Mouse (Mus musculus): ENCODE results near the gene Gm48552.

Gm48552 gene

GRCm38 (mm10) chr10:81388505-81389055 is at the start of gene Gm48552:
Gene Gm48552 (plus strand): TSS chr10:81389005.
- DNase-seq (ENCODE audit: low spot score in 2 of 2) = no peak

DNA sequence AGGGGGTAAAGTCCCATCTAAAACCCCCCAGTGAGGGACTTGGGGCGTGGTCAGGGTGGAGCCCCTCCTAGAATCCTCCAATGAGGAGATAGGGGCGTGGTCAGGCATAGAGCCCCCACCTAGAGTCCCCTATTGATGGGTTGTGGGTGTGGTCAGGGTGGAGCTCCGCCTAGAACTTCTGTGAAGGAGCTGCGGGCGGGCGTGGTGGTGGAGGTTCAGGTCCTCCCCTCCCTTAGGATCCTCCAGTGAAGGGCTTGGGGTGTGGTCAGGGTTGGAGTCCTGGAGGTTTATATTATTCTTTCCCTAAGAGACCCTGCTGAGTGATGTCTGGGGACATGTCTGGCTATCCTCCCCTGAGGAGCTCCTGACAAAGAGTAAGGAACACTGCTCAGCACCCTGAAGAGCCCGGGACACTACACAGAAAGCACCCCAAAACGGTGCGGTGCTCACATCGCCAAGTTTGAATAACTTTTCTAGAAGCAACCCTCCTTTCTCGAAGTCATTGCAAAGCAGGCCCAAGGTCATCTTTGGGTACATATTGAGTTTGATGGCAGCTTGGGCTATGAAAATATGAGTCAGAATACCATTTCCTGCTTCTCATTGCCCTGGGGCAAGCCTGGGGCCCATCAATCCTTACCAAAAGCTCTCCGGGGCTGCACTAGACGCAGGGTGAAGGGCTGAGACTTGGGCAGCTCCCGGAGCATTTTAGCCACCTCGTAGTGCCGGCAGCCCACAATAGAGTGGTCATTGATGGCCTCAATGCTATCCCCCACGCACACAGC is 48.1 kb upstream of the Gm48552 start:
- no peak for DNase-seq (ENCODE audit: low spot score in 2 of 2)

DNA sequence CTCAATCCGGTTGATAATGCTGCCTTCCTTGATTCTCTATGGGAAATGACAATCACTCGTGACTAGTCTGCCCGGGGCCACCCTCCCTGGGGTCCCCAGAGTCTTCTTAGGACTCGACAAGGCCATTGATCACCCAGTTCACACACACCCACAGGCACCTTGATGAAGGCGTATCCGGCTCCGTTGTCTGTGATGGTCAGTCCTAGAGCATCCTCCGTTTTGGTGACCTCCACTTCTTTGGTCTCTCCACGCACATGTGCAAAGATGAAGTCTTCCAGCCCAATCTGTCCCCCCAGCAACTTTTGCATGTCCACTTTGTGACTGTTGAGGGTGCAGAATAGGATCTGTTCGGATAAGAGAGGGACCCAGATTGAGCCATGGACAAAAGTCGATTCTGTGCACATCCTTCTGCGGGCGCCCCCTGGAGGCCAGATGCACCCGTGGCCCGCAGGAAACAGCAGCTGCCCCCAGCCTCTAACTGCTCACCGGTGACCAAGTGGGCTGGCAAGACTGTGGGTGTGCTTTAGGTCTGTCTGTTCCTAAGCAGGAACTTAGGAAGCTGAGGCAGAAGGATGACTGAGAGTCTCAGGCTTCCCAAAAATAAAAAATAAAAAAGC is 47.4 kb upstream of the Gm48552 start:
- peak in 1 of 2 experiments; percentile 71 for DNase-seq (ENCODE audit: low spot score in 2 of 2)

DNA sequence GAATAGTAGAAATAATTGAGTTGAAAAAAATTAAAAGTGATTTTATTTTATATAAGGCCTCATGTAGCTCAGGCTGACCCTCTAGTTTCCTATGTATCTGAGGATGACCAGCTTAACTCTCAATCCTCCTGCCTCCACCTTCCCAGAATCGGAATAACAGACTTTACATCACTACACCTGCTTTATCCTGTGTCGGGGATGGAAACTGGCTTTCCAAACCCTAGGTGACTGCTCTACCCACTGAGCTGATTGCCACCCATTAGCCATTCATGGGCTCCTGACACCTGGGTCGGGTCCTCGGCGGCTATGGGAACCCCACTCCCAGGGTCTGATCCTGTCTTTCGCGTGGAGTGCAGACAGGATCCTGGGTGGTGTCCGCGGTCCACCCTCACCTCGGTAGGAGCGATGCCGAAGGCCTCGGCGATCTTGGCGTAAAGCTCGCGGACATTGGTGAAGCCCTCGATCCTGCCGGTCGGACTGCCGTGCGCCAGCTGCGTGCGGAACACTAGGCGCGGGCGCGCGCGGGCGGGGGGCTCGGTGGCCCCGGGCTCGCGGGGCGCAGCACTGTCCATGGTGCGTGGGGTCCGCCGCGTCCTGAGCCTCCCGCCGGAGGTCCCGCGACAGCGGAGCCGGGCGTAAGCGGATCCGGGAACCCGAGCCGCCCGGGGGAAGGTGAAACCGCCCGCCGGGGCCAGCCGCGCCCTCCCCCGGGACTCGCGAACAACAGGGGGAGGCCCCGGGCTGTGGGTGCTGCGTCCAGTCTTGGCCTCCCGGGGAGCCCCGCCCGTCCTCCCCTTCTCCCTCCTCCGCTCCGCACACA is 45.9 kb upstream of the Gm48552 start, which contains the start of gene Gipc3:
Gipc3 (minus strand) TSS at position 581 of the 820 bp plus-strand sequence.
- no peak for DNase-seq (ENCODE audit: low spot score in 2 of 2)

DNA sequence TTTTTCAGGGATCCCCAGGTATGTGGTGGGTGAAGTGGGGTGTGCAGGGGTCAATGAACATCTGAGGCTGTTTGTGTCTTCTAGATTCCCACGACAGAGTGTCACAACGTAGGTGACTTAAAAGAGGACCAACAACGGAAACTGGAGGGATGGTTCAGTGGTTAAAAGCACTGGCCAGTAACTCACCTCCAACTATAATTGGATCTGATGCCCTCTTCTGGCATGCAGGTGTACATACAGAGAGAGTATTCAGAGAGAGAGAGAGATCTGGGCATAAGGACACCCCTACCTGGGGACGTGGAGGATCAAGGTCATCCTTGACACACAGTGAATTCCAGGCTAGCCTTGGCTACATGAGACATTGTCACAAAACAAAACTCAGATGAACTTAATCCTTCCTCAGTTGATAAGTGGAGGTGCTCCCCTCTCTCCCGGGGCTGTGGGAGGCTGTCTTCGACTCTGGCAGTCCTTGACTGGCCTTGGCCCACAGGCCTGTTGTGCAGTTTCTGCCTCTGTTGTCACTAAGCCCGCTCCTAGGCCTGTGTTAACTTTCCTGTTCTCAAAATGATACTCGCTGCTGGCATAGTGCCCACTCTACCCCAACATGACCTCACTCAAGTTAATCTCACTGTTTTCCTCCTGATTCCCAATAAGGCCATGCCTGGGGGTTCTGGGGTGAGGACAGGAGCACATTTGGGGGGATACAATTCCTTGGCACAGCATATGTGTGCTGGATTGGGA is 44.2 kb upstream of the Gm48552 start:
- DNase-seq (ENCODE audit: low spot score in 2 of 2) = peak; percentile 21 to 47

- no peak for DNase-seq (ENCODE audit: low spot score in 2 of 2)
Measured at GRCm38 (mm10) chr10:81345162-81345534, 43.7 kb upstream of the Gm48552 start.

- peak; percentile 44 to 59 for DNase-seq (ENCODE audit: low spot score in 2 of 2)
Measured at GRCm38 (mm10) chr10:81346453-81347067, 42.2 kb upstream of the Gm48552 start.

DNA sequence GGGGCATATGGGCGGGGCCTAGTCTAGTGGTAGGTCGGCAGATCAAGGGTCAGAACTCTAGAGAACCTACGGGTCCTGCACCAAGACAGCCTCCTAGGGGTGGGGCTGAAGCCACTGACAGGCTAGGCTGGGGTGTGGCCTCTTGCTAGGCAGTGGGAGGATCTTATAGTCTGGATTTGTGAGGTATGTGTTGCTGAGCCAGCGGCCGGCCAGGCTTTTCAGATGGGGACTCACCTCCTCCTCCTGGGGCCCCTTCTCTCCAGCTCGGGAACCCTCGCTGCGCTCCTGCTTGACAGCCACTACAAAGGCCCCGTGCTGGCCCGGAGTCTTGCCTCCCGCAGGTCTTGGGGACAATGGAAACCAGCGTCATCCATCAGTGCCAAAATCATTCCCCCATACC is 39.7 kb upstream of the Gm48552 start:
- no peak for DNase-seq (ENCODE audit: low spot score in 2 of 2)

- no peak for DNase-seq (ENCODE audit: low spot score in 2 of 2)
Measured at GRCm38 (mm10) chr10:81349961-81350350, 38.8 kb upstream of the Gm48552 start.

- peak; percentile 98 to 99 for DNase-seq (ENCODE audit: low spot score in 2 of 2)
Measured at GRCm38 (mm10) chr10:81350351-81351063, 38.3 kb upstream of the Gm48552 start, which contains the start of gene Hmg20b. Gene Hmg20b (minus strand): TSS chr10:81350480.

DNA sequence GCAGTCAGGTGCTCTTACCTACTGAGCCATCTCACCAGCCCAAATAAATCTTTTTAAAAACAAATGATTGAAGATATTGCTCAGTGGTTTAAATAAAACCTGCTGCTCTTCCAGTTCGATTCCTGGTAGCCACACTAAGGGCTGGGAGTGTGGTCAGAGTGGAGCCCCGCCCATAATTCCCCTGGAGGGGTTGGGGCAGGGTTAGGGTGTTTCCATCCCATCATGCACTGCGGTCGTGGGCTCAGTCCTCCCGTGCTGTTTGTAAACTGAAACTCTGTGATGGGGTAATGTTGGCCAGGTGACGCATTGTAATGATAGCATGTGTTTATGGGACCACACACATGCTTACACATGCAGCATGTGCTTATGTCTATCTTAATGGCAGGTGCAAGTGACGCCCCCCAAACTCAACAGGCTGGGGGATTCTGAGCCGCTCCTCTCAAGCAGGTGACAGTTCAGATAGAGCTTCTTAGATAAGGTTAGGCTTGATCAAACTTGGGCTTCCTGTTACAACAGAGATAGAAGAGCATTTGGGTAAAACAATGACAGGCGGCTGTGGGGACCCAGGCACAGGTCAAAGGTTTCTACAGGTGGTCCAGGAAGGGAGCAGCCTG is 37.0 kb upstream of the Gm48552 start:
- DNase-seq (ENCODE audit: low spot score in 2 of 2) = peak in 1 of 2 experiments; percentile 44

- DNase-seq (ENCODE audit: low spot score in 2 of 2) = no peak
Measured at GRCm38 (mm10) chr10:81354738-81355477, 33.9 kb upstream of the Gm48552 start.

GRCm38 (mm10) chr10:81355533-81355932 is 33.3 kb upstream of the Gm48552 start:
- DNase-seq (ENCODE audit: low spot score in 2 of 2) = no peak

- peak in 1 of 2 experiments; percentile 68 for DNase-seq (ENCODE audit: low spot score in 2 of 2)
Measured at GRCm38 (mm10) chr10:81356352-81356990, 32.3 kb upstream of the Gm48552 start.

DNA sequence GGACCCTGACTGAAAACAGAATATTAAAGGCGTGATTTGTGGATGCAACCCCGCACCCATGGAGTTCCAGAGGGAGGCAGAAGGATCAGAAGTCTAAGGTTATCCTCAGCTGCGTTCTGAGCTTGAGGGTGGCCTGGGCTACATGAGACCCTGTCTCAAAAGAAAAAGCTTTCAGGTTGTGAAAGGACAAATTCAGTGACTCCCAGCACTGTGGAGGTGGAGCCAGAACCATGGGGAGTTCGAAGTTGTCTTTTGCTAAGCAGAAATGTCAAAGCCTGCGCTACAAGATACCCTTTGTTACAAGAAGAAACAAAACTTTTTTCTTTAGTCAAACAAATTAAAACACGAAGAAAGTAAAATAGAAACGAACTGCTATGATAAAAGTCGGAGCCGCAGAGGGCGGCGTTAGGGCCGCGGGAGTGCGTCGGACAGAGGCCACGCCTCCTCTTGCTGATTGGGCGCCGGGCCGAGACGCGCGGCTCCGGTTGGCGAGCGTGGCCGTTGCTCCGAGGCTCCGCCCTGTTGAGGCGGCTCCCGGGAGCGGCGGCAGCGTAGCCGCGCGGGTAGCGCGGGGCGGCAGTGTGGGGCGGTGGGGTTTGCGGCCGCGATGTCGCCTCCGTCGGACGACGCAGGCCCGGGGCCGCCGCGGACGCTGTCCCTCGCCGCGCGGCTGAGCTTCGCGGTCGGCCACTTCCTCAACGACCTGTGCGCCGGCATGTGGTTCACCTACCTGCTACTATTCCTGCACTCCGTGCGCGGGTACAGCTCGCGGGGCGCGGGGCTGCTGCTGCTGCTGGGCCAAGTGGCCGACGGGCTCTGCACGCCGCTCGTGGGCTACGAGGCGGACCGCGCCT is 31.6 kb upstream of the Gm48552 start, which contains the start of gene Mfsd12:
Mfsd12 (plus strand) TSS at position 501 of the 854 bp plus-strand sequence.
- DNase-seq (ENCODE audit: low spot score in 2 of 2) = peak; percentile 68 to 81

DNA sequence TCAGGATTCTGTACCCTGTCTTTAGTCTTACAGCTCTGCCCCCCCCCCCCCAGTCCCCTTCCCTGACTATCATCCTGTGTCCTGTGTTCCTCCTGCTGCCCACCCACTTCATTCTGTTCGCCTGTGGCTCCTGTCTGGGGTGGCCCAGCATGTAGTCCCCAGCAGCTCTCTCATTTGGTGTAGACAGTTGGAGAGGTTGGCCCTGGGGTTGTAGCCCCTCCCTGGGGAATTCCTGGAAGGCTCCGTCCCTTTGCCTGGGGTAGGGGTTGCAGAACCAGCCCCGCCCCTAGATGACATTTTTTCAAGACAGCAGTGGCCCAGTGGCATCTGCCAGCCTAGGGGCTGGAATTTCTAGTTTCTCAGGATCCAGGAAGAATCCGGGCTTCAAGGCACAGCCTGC is 30.6 kb upstream of the Gm48552 start:
- DNase-seq (ENCODE audit: low spot score in 2 of 2) = no peak

GRCm38 (mm10) chr10:81358841-81359240 is 30.0 kb upstream of the Gm48552 start:
- DNase-seq (ENCODE audit: low spot score in 2 of 2) = no peak
